Mouse (Mus musculus) spleen, adult 12 weeks (tissue): ENCODE results near the gene Pik3cb.

Source experiments
- DNase-seq: peaks from one replicate; pipeline ENCODE4 v3.0.0; 2022; ENCODE audit warnings: low spot score

Pik3cb gene

GRCm38 (mm10) chr9:99001326-99001725 lies 139.1 kb downstream of the Pik3cb start:
- no peak for DNase-seq

GRCm38 (mm10) chr9:98999881-99000339 lies 140.5 kb downstream of the Pik3cb start:
- DNase-seq, result no peak

GRCm38 (mm10) chr9:98994103-98994502 lies 146.3 kb downstream of the Pik3cb start:
- no peak for DNase-seq

- DNase-seq, result no peak
Observed at GRCm38 (mm10) chr9:98987131-98987530, 153.3 kb downstream of the Pik3cb start.
